Mouse (Mus musculus) gastrocnemius, postnatal 14 days (tissue): ENCODE measurements around the gene Cand2. TPM values are rescaled to one million over a fixed set of nuclear protein-coding genes. Genes with fewer than 3 reads are reported as not detected.
A peak's percentile ranks its signal among the peaks of the same experiment; 100 is the strongest.
"Not testable (repeated sequence)": the region's sequence is repeated elsewhere in the genome, so short reads cannot be mapped to it uniquely, and the experiment has no call there.

ENCODE experiments used
- DNase-seq: peaks from one replicate; pipeline ENCODE4 v3.0.0; 2021; ENCODE audit warnings: mixed read lengths
- intact Hi-C: fragments of 180-260 bp; cut with DNase I; formaldehyde crosslinking; loops from one replicate; pipeline ENCODE4 v1.15.1; 2025; ENCODE audit warnings: low total_unique reads
- total RNA-seq, 2 experiments: library from RNA; stranded (reverse); gene quantifications; 2 replicates each; pipeline ENCODE4 v1.2.3; 2021

Cand2 gene
- total RNA-seq, 2 experiments from 2014 or later: 68.1 to 86.4 TPM

- intact Hi-C loops: no loop called here
- no peak for DNase-seq
These were observed 40.7 kb downstream of the Cand2 start for GRCm38 (mm10) chr6:115815041-115815440.

- intact Hi-C loops: no loop called here
- no peak for DNase-seq
These were observed 43.8 kb downstream of the Cand2 start for GRCm38 (mm10) chr6:115818129-115818528.

GRCm38 (mm10) chr6:115821216-115821993 is 47.1 kb downstream of the Cand2 start:
- DNase-seq: no peak

GRCm38 (mm10) chr6:115823850-115824464 is 49.6 kb downstream of the Cand2 start:
- intact Hi-C loops: not testable (repeated sequence)
- DNase-seq: peak; percentile 25

More at GRCm38 (mm10) chr6:115821216-115821993, 47.1 kb downstream of the Cand2 start:
- intact Hi-C loops: no loop called here

- intact Hi-C loops: no loop called here
These were observed 56.7 kb downstream of the Cand2 start for GRCm38 (mm10) chr6:115830779-115831601.

GRCm38 (mm10) chr6:115832152-115832850 is 58.0 kb downstream of the Cand2 start:
- DNase-seq: no peak
- intact Hi-C loops: no loop called here

More at GRCm38 (mm10) chr6:115830779-115831601, 56.7 kb downstream of the Cand2 start:
- DNase-seq: no peak

- intact Hi-C loops: no loop called here
- DNase-seq: no peak
These were observed 59.5 kb downstream of the Cand2 start for GRCm38 (mm10) chr6:115833861-115834260.

GRCm38 (mm10) chr6:115838161-115838597 is 63.8 kb downstream of the Cand2 start, which contains the start of gene Efcab12:
Gene Efcab12 (minus strand): TSS chr6:115838412.
- peak; percentile 50 for DNase-seq
- intact Hi-C loops: no loop called here

GRCm38 (mm10) chr6:115838745-115839144 is 64.4 kb downstream of the Cand2 start:
- no peak for DNase-seq
- intact Hi-C loops: no loop called here

- intact Hi-C loops: no loop called here
- DNase-seq: no peak
These were observed 70.7 kb downstream of the Cand2 start for GRCm38 (mm10) chr6:115845006-115845405.

GRCm38 (mm10) chr6:115846640-115847411 is 72.5 kb downstream of the Cand2 start:
- DNase-seq: peak; percentile 61
- intact Hi-C loops: no loop called here

- no peak for DNase-seq
- intact Hi-C loops: no loop called here
These were observed 74.4 kb downstream of the Cand2 start for GRCm38 (mm10) chr6:115848598-115849304.

- no peak for DNase-seq
- intact Hi-C loops: no loop called here
These were observed 78.2 kb downstream of the Cand2 start for GRCm38 (mm10) chr6:115852446-115853090.

GRCm38 (mm10) chr6:115853091-115853813 is 78.9 kb downstream of the Cand2 start, which contains the start of the genes Mbd4 and Ift122:
Gene Mbd4 (minus strand): TSS chr6:115853371.
Gene Ift122 (plus strand): TSS chr6:115853470.
- intact Hi-C loops: no loop called here

GRCm38 (mm10) chr6:115853985-115854384 is 79.6 kb downstream of the Cand2 start:
- no peak for DNase-seq
- intact Hi-C loops: no loop called here

More at GRCm38 (mm10) chr6:115853091-115853813, 78.9 kb downstream of the Cand2 start, which contains the start of the genes Mbd4 and Ift122:
- DNase-seq: peak; percentile 98

- intact Hi-C loops: no loop called here
- DNase-seq: no peak
These were observed 80.1 kb downstream of the Cand2 start for GRCm38 (mm10) chr6:115854432-115854831.
